Mouse (Mus musculus) lung, embryonic 16.5 days (tissue): ENCODE results near the gene Naa40. TPM values are rescaled to one million over a fixed set of nuclear protein-coding genes. Genes with fewer than 3 reads are reported as not detected.

Source experiments
- ATAC-seq: fragments of 200-750 bp; cut with Nextera tagmentation; 2 replicates; pipeline ENCODE4 v1.8.0; 2017; ENCODE audit warnings: low read depth, mild to moderate bottlenecking, moderate library complexity
- H3K27ac ChIP-seq: fragments of 300-500 bp; sonication (generic); 2 replicates; pipeline ENCODE4 v1.5.1; 2014; ENCODE audit warnings: mild to moderate bottlenecking, control low read depth, low read length
- H3K27me3 ChIP-seq: fragments of 300-500 bp; sonication (generic); 2 replicates; pipeline ENCODE4 v1.6.1; 2014; ENCODE audit warnings: low read depth, low read length, mixed read lengths; ENCODE audit not compliant: control insufficient read depth, insufficient read depth
- H3K36me3 ChIP-seq: fragments of 300-500 bp; sonication (generic); 2 replicates; pipeline ENCODE4 v1.6.1; 2014; ENCODE audit warnings: low read length; ENCODE audit not compliant: control insufficient read depth, insufficient read depth
- H3K4me1 ChIP-seq: fragments of 300-500 bp; sonication (generic); replicated peaks from 2 replicates; pipeline ENCODE4 v1.6.1; 2014; ENCODE audit warnings: low read length, mixed read lengths; ENCODE audit not compliant: control insufficient read depth, insufficient read depth
- H3K4me2 ChIP-seq: fragments of 300-500 bp; sonication (generic); 2 replicates; pipeline ENCODE4 v1.6.1; 2014; ENCODE audit warnings: low read depth, low read length, control low read depth
- H3K4me3 ChIP-seq: fragments of 300-500 bp; sonication (generic); 2 replicates; pipeline ENCODE4 v1.5.1; 2014; ENCODE audit warnings: mild to moderate bottlenecking, low read length, control low read depth
- H3K9ac ChIP-seq: fragments of 300-500 bp; sonication (generic); 2 replicates; pipeline ENCODE4 v1.6.1; 2014; ENCODE audit warnings: low read length, control low read depth
- H3K9me3 ChIP-seq: fragments of 300-500 bp; sonication (generic); 2 replicates; pipeline ENCODE4 v1.6.1; 2016; ENCODE audit warnings: low read length; ENCODE audit not compliant: control insufficient read depth
- WGBS: fragments of 180-500 bp; shearing (Covaris S2); extraction: QIAGEN DNeasy Blood & Tissue Kit; methylation state at CpG from one replicate; pipeline ENCODE4 v1.1.7; 2014; 5-methylcytosine and 5-hydroxymethylcytosine counted together
- polyA plus RNA-seq: library from polyadenylated mRNA; unstranded; fragments of >200 nt; fragmentation: Nextera tagmentation; extraction: Ambion mirVana; gene quantifications from 2 replicates; pipeline ENCODE4 v1.2.1, GENCODE M21; 2015

Gene Naa40
- 54.3 and 56.1 TPM in 2 replicates for polyA plus RNA-seq

DNA sequence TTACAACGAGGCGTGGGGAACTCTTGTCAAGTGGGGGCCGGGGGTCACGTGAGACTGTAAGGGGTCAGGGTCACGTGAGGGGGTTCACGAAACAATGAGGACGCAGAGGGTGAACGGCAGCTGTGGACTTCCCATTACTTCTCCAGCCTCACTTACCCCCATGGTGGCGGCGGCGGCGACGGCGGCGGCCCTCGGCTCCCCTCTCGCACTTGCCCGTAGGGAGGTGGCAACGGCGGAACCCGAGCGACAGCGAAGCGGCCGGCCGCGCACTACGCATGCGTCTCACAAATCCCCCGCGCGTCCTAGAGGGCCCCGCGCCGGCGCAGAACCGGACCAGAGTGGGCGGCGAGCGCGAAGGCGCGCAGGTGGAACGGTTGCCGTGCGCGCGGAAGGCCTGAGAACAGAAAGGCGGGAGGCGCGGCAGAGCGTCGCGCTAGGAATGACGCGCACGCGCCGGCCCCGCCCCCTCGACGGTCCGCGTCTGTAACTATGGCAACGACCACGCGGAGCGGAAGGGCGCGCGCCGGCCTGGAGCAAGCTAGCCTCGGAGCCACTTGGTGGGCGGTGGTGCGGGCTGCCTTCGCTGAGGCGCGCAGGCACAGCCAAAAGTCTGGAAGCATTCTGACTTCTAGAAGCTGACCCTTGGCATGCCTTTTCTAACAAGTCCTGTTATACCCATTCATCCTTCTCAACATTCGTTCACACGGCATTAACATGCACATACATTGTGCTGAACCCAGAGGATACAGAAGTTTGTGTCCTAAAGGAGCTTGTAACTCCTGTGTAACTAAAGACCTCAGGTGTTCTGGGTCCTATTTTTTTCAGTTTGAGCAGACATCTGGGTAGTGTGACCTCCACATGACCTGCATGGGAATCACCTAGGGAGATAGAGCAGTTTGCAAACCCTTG, at the start of gene Naa40:
TSS of gene Naa40 (minus strand) at position 402 of the 909 bp plus-strand sequence.
- WGBS = under 1% methylated on average over 79 of the region's 80 CpGs
- no peaks in the 10 kb centered on the region for H3K27me3 ChIP-seq
- 0 out of 2 replicates have a peak, but pooled peaks cover 4% of the 10 kb centered on the region for H3K36me3 ChIP-seq
- ATAC-seq = peak; percentile 95
- peak within 1 kb of the TSS; percentile 59 for H3K4me2 ChIP-seq
- peak within 1 kb of the TSS; percentile 78 for H3K27ac ChIP-seq
- peak within 1 kb of the TSS; percentile 77 for H3K4me3 ChIP-seq
- H3K9ac ChIP-seq = peak within 1 kb of the TSS; percentile 81
- H3K9me3 ChIP-seq = no peaks in the 10 kb centered on the region
- H3K4me1 ChIP-seq = peaks cover 8% of the 10 kb centered on the region

- WGBS = 12% methylated on average over 2 of the region's 2 CpGs
- H3K4me2 ChIP-seq = no peak overlapping the region
- H3K4me3 ChIP-seq = no peak overlapping the region
- peaks cover 20% of the 10 kb centered on the region for H3K4me1 ChIP-seq
- no peak overlapping the region for H3K27ac ChIP-seq
- H3K9me3 ChIP-seq = no peaks in the 10 kb centered on the region
- no peak for ATAC-seq
- peaks cover 8% of the 10 kb centered on the region for H3K36me3 ChIP-seq
- H3K9ac ChIP-seq = no peak overlapping the region
- no peaks in the 10 kb centered on the region for H3K27me3 ChIP-seq
These were observed 48.8 kb upstream of the Naa40 start for GRCm38 (mm10) chr19:7289767-7290166.

GRCm38 (mm10) chr19:7288288-7288687, 47.3 kb upstream of the Naa40 start:
- no peak overlapping the region for H3K4me3 ChIP-seq
- WGBS = 74% methylated on average over 3 of the region's 3 CpGs
- ATAC-seq = no peak

GRCm38 (mm10) chr19:7286563-7287315, 45.8 kb upstream of the Naa40 start:
- Histone ChIP-seq H3K36me3 (peaks cover 34% of the 10 kb centered on the region), H3K27ac (0 out of 2 replicates have a peak overlapping the region, but pooled peaks have one; percentile 0)
- ATAC-seq = peak; percentile 42

More at GRCm38 (mm10) chr19:7288288-7288687, 47.3 kb upstream of the Naa40 start:
- H3K4me1 ChIP-seq = peaks cover 10% of the 10 kb centered on the region
- no peak overlapping the region for H3K27ac ChIP-seq
- H3K27me3 ChIP-seq = no peaks in the 10 kb centered on the region
- H3K9me3 ChIP-seq = no peaks in the 10 kb centered on the region
- H3K9ac ChIP-seq = no peak overlapping the region
- peaks cover 19% of the 10 kb centered on the region for H3K36me3 ChIP-seq
- H3K4me2 ChIP-seq = no peak overlapping the region

GRCm38 (mm10) chr19:7280557-7281330, 39.8 kb upstream of the Naa40 start:
- no peaks in the 10 kb centered on the region for H3K9me3 ChIP-seq
- no peak overlapping the region for H3K27ac ChIP-seq
- no peak overlapping the region for H3K9ac ChIP-seq
- ATAC-seq = no peak
- WGBS = 80% methylated on average over 18 of the region's 18 CpGs
- H3K27me3 ChIP-seq = no peaks in the 10 kb centered on the region
- peaks cover 46% of the 10 kb centered on the region for H3K36me3 ChIP-seq
- H3K4me2 ChIP-seq = no peak overlapping the region
- H3K4me1 ChIP-seq = no peaks in the 10 kb centered on the region
- H3K4me3 ChIP-seq = no peak overlapping the region

More at GRCm38 (mm10) chr19:7286563-7287315, 45.8 kb upstream of the Naa40 start:
- H3K9ac ChIP-seq = no peak overlapping the region
- 58% methylated on average over 12 of the region's 12 CpGs for WGBS
- peaks cover 5% of the 10 kb centered on the region; the same call in 1 of the 2 replicates for H3K4me1 ChIP-seq
- H3K27me3 ChIP-seq = no peaks in the 10 kb centered on the region
- H3K4me2 ChIP-seq = no peak overlapping the region
- H3K4me3 ChIP-seq = no peak overlapping the region
- no peaks in the 10 kb centered on the region for H3K9me3 ChIP-seq

GRCm38 (mm10) chr19:7279114-7279513, 38.1 kb upstream of the Naa40 start:
- no peaks in the 10 kb centered on the region for H3K9me3 ChIP-seq
- 33% methylated on average over 6 of the region's 6 CpGs for WGBS
- H3K9ac ChIP-seq = no peak overlapping the region
- no peaks in the 10 kb centered on the region for H3K27me3 ChIP-seq
- ATAC-seq = peak; percentile 59
- peaks cover 39% of the 10 kb centered on the region for H3K36me3 ChIP-seq
- no peak overlapping the region for H3K4me2 ChIP-seq
- no peak overlapping the region for H3K27ac ChIP-seq
- no peak overlapping the region for H3K4me3 ChIP-seq
- H3K4me1 ChIP-seq = peaks cover 4% of the 10 kb centered on the region

DNA sequence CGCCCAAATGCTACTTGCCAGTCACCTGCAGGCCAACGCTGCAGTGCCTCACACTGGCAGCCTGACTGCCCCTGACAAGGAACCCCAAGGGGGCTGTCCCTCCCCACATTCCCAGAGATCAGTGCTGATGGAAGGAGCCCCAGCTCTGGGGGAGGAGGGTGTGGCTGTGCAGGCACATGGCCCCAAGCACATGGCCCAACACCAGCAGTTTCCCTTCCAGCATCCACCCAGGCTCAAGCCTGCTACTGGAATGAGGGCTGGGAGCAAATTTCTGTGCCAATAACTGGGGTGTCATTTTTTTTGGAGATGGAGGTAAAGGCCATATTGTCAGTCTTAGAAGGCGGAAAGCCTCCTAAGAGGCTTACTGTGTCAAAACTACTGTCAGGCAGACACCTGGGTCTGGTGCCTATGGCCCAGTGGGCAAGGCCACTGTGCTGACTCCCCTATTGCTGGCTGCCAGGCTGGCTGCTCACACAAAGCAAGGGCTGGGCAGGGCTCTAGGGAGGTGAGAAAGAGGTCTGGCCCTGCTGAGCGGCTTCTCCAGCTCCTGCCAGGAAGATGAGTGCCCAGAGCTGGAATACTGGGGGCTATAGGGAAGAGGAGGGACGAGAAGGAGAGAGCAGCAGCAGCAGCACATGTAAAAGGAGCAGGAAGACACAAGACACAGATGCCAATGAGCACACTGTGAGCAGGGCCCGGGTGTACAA, 37.4 kb upstream of the Naa40 start:
- Histone ChIP-seq H3K27me3 (no peaks in the 10 kb centered on the region), H3K4me1 (peaks cover 4% of the 10 kb centered on the region), H3K4me3 (no peak overlapping the region), H3K4me2 (no peak overlapping the region), H3K27ac (no peak overlapping the region), H3K9ac (no peak overlapping the region), H3K36me3 (peaks cover 40% of the 10 kb centered on the region), H3K9me3 (peaks cover 4% of the 10 kb centered on the region; the same call in 1 of the 2 replicates)
- 83% methylated on average over 6 of the region's 6 CpGs for WGBS
- ATAC-seq = no peak

DNA sequence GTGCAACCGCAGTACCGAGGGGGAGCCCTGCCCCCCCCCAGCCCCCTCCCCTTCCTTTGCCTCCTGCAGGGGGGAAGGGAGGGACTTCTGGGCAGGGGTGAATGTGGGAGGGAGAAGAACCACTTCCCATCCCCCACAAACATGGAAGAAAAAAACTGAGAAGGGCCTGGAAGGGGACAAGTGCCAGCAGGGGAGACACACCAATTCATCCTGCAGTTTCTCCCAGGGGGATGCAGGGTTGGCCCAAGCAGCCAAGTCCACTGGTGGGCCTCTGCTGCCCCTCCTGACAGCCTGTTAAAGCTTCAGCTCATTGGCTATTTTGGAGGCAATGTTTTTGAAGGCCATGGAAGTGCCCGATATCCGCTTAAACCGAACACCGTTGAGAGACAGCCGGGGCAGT, 35.8 kb upstream of the Naa40 start:
- ATAC-seq = no peak
- 67% methylated on average over 7 of the region's 7 CpGs for WGBS
- peaks cover 4% of the 10 kb centered on the region; the same call in 1 of the 2 replicates for H3K9me3 ChIP-seq
- H3K4me3 ChIP-seq = no peak overlapping the region
- no peak overlapping the region for H3K27ac ChIP-seq
- H3K27me3 ChIP-seq = no peaks in the 10 kb centered on the region
- no peak overlapping the region for H3K9ac ChIP-seq
- peaks cover 4% of the 10 kb centered on the region for H3K4me1 ChIP-seq
- H3K36me3 ChIP-seq = peaks cover 29% of the 10 kb centered on the region
- H3K4me2 ChIP-seq = no peak overlapping the region
